Mouse (Mus musculus): Measurements from ENCODE around the gene Zfp950. TPM values are rescaled to one million over a fixed set of nuclear protein-coding genes. Genes with fewer than 3 reads are reported as not detected.
A peak's percentile ranks its signal among the peaks of the same experiment; 100 is the strongest.

The Zfp950 gene
- polyA plus RNA-seq, 1 experiment from 2014 or later, result 32.8 TPM

DNA sequence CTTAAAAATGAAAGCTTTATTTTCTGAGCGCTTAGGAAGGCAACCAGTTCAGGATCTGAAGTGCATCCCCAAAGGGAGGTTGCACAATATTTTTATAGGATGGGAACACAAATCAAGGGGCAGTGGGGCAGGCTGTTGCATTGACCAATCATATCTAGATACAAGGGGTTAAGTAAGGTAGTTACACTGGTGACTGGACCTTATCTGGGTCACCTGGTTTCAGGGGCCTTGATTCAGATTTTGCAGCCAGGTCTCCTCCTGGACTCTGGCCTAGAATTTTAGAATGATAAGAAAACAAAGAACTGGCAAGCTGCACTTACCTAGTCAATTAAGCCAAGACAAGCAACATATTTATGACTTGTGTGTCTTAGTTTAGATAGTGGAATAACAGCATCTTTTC, 89.5 kb downstream of the Zfp950 start:
- H3K9ac ChIP-seq (ENCODE audit: low read depth, low read length), result no peak overlapping the region
- no peaks in the 10 kb centered on the region for H3K36me3 ChIP-seq (ENCODE audit: insufficient read depth, low read length)
- H3K4me1 ChIP-seq (replicated peaks; ENCODE audit: insufficient read depth, low read length), result no peaks in the 10 kb centered on the region
- no peak for DNase-seq (ENCODE audit: low spot score)
- H3K9me3 ChIP-seq (replicated peaks; ENCODE audit: low read length), result no peaks in the 10 kb centered on the region
- no peaks in the 10 kb centered on the region for H3K27me3 ChIP-seq (ENCODE audit: insufficient read depth, low read length)
- no peak for TF ChIP-seq CTCF (IDR thresholded peaks at IDR 0.05; ENCODE audit: low read depth)
- H3K4me2 ChIP-seq (ENCODE audit: low read length), result no peak overlapping the region
- H3K27ac ChIP-seq, result no peak overlapping the region
- no peak overlapping the region for H3K4me3 ChIP-seq (replicated peaks; ENCODE audit: low read depth, low read length)
- no peak for ATAC-seq (replicated peaks; ENCODE audit: low FRiP score, low read depth)
- WGBS, result 85% methylated on average over 1 of the region's 1 CpGs

GRCm38 (mm10) chr19:61049413-61049812, 91.2 kb downstream of the Zfp950 start:
- ATAC-seq (replicated peaks; ENCODE audit: low FRiP score, low read depth), result no peak
- 0 out of 2 replicates have a peak overlapping the region, but pooled peaks have one; percentile 36 for H3K27ac ChIP-seq
- no peak for TF ChIP-seq CTCF (IDR thresholded peaks at IDR 0.05; ENCODE audit: low read depth)

DNA sequence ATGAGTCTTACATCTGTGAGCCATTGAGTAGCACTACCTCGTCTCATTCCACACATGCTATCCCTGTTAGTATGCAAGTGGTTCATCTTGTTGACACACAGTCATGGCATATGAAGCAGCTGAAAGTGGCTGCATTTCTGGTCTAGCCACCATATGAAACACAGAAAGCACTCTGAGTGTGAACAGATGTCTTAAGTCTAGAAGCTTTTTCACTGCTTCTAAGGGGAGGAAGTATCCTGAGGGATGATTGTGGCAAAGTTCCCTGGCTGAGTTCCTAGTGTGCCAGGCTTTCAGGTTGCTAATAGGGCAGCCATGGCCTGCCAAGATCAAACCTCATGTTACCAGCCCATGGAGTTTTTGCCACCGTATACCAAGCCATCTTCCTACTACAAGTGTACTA, 92.0 kb downstream of the Zfp950 start:
- 78% methylated on average over 2 of the region's 2 CpGs for WGBS

More at GRCm38 (mm10) chr19:61049413-61049812, 91.2 kb downstream of the Zfp950 start:
- Histone ChIP-seq H3K4me1 (replicated peaks; ENCODE audit: insufficient read depth, low read length) (no peaks in the 10 kb centered on the region), H3K27me3 (ENCODE audit: insufficient read depth, low read length) (no peaks in the 10 kb centered on the region), H3K4me2 (ENCODE audit: low read length) (no peak overlapping the region), H3K36me3 (ENCODE audit: insufficient read depth, low read length) (no peaks in the 10 kb centered on the region), H3K9me3 (replicated peaks; ENCODE audit: low read length) (no peaks in the 10 kb centered on the region), H3K4me3 (replicated peaks; ENCODE audit: low read depth, low read length) (no peak overlapping the region), H3K9ac (ENCODE audit: low read depth, low read length) (no peak overlapping the region)
- WGBS, result 9% methylated on average over 1 of the region's 1 CpGs
- DNase-seq (ENCODE audit: low spot score), result peak; percentile 75

GRCm38 (mm10) chr19:61039151-61039550, 101.5 kb downstream of the Zfp950 start:
- Histone ChIP-seq H3K27me3 (ENCODE audit: insufficient read depth, low read length) (no peaks in the 10 kb centered on the region), H3K9ac (ENCODE audit: low read depth, low read length) (no peak overlapping the region), H3K4me2 (ENCODE audit: low read length) (no peak overlapping the region), H3K36me3 (ENCODE audit: insufficient read depth, low read length) (no peaks in the 10 kb centered on the region), H3K27ac (no peak overlapping the region), H3K4me3 (replicated peaks; ENCODE audit: low read depth, low read length) (no peak overlapping the region), H3K4me1 (replicated peaks; ENCODE audit: insufficient read depth, low read length) (no peaks in the 10 kb centered on the region), H3K9me3 (replicated peaks; ENCODE audit: low read length) (no peaks in the 10 kb centered on the region)
- TF ChIP-seq CTCF (IDR thresholded peaks at IDR 0.05; ENCODE audit: low read depth), result no peak
- ATAC-seq (replicated peaks; ENCODE audit: low FRiP score, low read depth) (no peak), DNase-seq (ENCODE audit: low spot score) (no peak)

More for the DNA sequence above, 92.0 kb downstream of the Zfp950 start:
- Histone ChIP-seq H3K4me1 (replicated peaks; ENCODE audit: insufficient read depth, low read length) (no peaks in the 10 kb centered on the region), H3K9me3 (replicated peaks; ENCODE audit: low read length) (no peaks in the 10 kb centered on the region), H3K36me3 (ENCODE audit: insufficient read depth, low read length) (no peaks in the 10 kb centered on the region), H3K27me3 (ENCODE audit: insufficient read depth, low read length) (no peaks in the 10 kb centered on the region), H3K9ac (ENCODE audit: low read depth, low read length) (no peak overlapping the region), H3K4me2 (ENCODE audit: low read length) (no peak overlapping the region), H3K4me3 (replicated peaks; ENCODE audit: low read depth, low read length) (no peak overlapping the region), H3K27ac (0 out of 2 replicates have a peak overlapping the region, but pooled peaks have one; percentile 36)
- ATAC-seq (replicated peaks; ENCODE audit: low FRiP score, low read depth) (no peak), DNase-seq (ENCODE audit: low spot score) (no peak)
- no peak for TF ChIP-seq CTCF (IDR thresholded peaks at IDR 0.05; ENCODE audit: low read depth)

GRCm38 (mm10) chr19:61031570-61031969, 109.1 kb downstream of the Zfp950 start:
- Histone ChIP-seq H3K36me3 (ENCODE audit: insufficient read depth, low read length) (no peaks in the 10 kb centered on the region), H3K27ac (no peak overlapping the region), H3K9ac (ENCODE audit: low read depth, low read length) (no peak overlapping the region), H3K4me2 (ENCODE audit: low read length) (no peak overlapping the region), H3K4me1 (replicated peaks; ENCODE audit: insufficient read depth, low read length) (no peaks in the 10 kb centered on the region), H3K4me3 (replicated peaks; ENCODE audit: low read depth, low read length) (no peak overlapping the region), H3K27me3 (ENCODE audit: insufficient read depth, low read length) (no peaks in the 10 kb centered on the region), H3K9me3 (replicated peaks; ENCODE audit: low read length) (no peaks in the 10 kb centered on the region)
- DNase-seq (ENCODE audit: low spot score) (no peak), ATAC-seq (replicated peaks; ENCODE audit: low FRiP score, low read depth) (no peak)
- WGBS, result 83% methylated on average over 2 of the region's 2 CpGs
- TF ChIP-seq CTCF (IDR thresholded peaks at IDR 0.05; ENCODE audit: low read depth), result no peak

GRCm38 (mm10) chr19:61021939-61022566, 118.6 kb downstream of the Zfp950 start:
- no peak overlapping the region for H3K4me3 ChIP-seq (replicated peaks; ENCODE audit: low read depth, low read length)
- H3K36me3 ChIP-seq (ENCODE audit: insufficient read depth, low read length), result no peaks in the 10 kb centered on the region
- peaks cover 5% of the 10 kb centered on the region; the same call in 1 of the 2 replicates for H3K4me1 ChIP-seq (replicated peaks; ENCODE audit: insufficient read depth, low read length)
- 73% methylated on average over 3 of the region's 3 CpGs for WGBS
- TF ChIP-seq CTCF (IDR thresholded peaks at IDR 0.05; ENCODE audit: low read depth), result no peak
- H3K9ac ChIP-seq (ENCODE audit: low read depth, low read length), result no peak overlapping the region
- DNase-seq (ENCODE audit: low spot score), result peak; percentile 22
- ATAC-seq (replicated peaks; ENCODE audit: low FRiP score, low read depth), result no peak
- no peak overlapping the region for H3K27ac ChIP-seq
- no peak overlapping the region for H3K4me2 ChIP-seq (ENCODE audit: low read length)
- no peaks in the 10 kb centered on the region for H3K27me3 ChIP-seq (ENCODE audit: insufficient read depth, low read length)
- H3K9me3 ChIP-seq (replicated peaks; ENCODE audit: low read length), result no peaks in the 10 kb centered on the region

DNA sequence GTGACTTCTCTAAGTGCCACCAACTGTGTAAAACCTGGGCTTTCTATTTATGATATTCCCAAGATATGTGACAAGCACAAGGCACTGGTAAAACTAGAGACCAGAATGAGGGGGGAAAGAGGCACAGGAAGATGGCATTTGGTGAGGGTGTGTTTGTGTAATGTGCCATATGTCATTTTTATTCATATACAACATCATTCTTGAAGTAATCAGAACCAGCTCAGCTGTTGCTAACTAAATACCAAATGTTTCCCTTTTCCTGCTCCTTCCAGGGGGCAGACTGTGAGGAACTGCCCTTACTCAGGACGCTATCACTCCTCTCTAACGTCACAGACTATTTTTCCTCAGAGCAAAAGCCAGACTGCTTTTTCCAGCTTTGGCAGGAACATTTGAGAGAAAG, 119.1 kb downstream of the Zfp950 start:
- ATAC-seq (replicated peaks; ENCODE audit: low FRiP score, low read depth), result no peak
- 25% methylated on average over 2 of the region's 2 CpGs for WGBS

More for the DNA sequence above, 119.1 kb downstream of the Zfp950 start:
- H3K27me3 ChIP-seq (ENCODE audit: insufficient read depth, low read length), result no peaks in the 10 kb centered on the region
- H3K4me1 ChIP-seq (replicated peaks; ENCODE audit: insufficient read depth, low read length), result peaks cover 5% of the 10 kb centered on the region; the same call in 1 of the 2 replicates
- no peak overlapping the region for H3K9ac ChIP-seq (ENCODE audit: low read depth, low read length)
- no peaks in the 10 kb centered on the region for H3K36me3 ChIP-seq (ENCODE audit: insufficient read depth, low read length)
- DNase-seq (ENCODE audit: low spot score), result peak; percentile 3
- no peak overlapping the region for H3K4me2 ChIP-seq (ENCODE audit: low read length)
- TF ChIP-seq CTCF (IDR thresholded peaks at IDR 0.05; ENCODE audit: low read depth), result no peak
- no peak overlapping the region for H3K4me3 ChIP-seq (replicated peaks; ENCODE audit: low read depth, low read length)
- no peaks in the 10 kb centered on the region for H3K9me3 ChIP-seq (replicated peaks; ENCODE audit: low read length)
- no peak overlapping the region for H3K27ac ChIP-seq
